Mouse (Mus musculus) forebrain, postnatal 0 days (tissue): ENCODE results near the gene Xpot. TPM values are rescaled to one million over a fixed set of nuclear protein-coding genes. Genes with fewer than 3 reads are reported as not detected.
A peak's percentile ranks its signal among the peaks of the same experiment; 100 is the strongest.

ENCODE experiments used
- ATAC-seq: fragments of 200-750 bp; cut with Nextera tagmentation; 2 replicates; pipeline ENCODE4 v1.8.0; 2017; ENCODE audit warnings: mild to moderate bottlenecking, moderate library complexity
- DNase-seq: peaks from one replicate; pipeline ENCODE4 v3.0.0-alpha.2; 2015
- H3K27ac ChIP-seq: fragments of 300-500 bp; sonication (generic); 2 replicates; pipeline ENCODE4 v1.5.1; 2014; ENCODE audit warnings: low read depth, mild to moderate bottlenecking, antibody characterized with exemption, low read length, moderate library complexity, mixed read lengths
- H3K27me3 ChIP-seq: fragments of 300-500 bp; sonication (generic); 2 replicates; pipeline ENCODE4 v1.6.1; 2014; ENCODE audit warnings: mild to moderate bottlenecking, low read length, mixed read lengths; ENCODE audit not compliant: insufficient read depth
- H3K36me3 ChIP-seq: fragments of 300-500 bp; sonication (generic); 2 replicates; pipeline ENCODE4 v1.6.1; 2014; ENCODE audit warnings: mild to moderate bottlenecking, moderate library complexity; ENCODE audit not compliant: insufficient read depth
- H3K4me1 ChIP-seq: fragments of 300-500 bp; sonication (generic); 2 replicates; pipeline ENCODE4 v1.6.1; 2014; ENCODE audit warnings: antibody characterized with exemption; ENCODE audit not compliant: insufficient read depth
- H3K4me2 ChIP-seq: fragments of 300-500 bp; sonication (generic); 2 replicates; pipeline ENCODE4 v1.6.1; 2014; ENCODE audit warnings: low read depth, mild to moderate bottlenecking, moderate library complexity
- H3K4me3 ChIP-seq: fragments of 300-500 bp; sonication (generic); 2 replicates; pipeline ENCODE4 v1.5.1; 2014; ENCODE audit warnings: low read depth, low read length, mixed read lengths
- H3K9ac ChIP-seq: fragments of 300-500 bp; sonication (generic); 2 replicates; pipeline ENCODE4 v1.6.1; 2014; ENCODE audit warnings: mild to moderate bottlenecking
- H3K9me3 ChIP-seq: fragments of 300-500 bp; sonication (generic); 2 replicates; pipeline ENCODE4 v1.6.1; 2016; ENCODE audit warnings: low read length
- CTCF ChIP-seq: sonication (generic); IDR thresholded peaks from 2 replicates; pipeline ENCODE4 v1.5.1; 2016; ENCODE audit warnings: antibody characterized with exemption, control low read depth, low read depth
- WGBS: fragments of 180-500 bp; shearing (Covaris S2); extraction: QIAGEN DNeasy Blood & Tissue Kit; methylation state at CpG from one replicate; pipeline ENCODE4 v1.1.7; 2014; 5-methylcytosine and 5-hydroxymethylcytosine counted together
- polyA plus RNA-seq: library from polyadenylated mRNA; unstranded; fragments of >200 nt; fragmentation: Nextera tagmentation; extraction: Ambion mirVana; gene quantifications from 2 replicates; pipeline ENCODE4 v1.2.1, GENCODE M21; 2015
- total RNA-seq: library from RNA; depleted of rRNA; stranded (reverse); fragments of >200 nt; gene quantifications from 2 replicates; pipeline ENCODE4 v1.2.3, GENCODE M21; 2014

Gene Xpot
- total and polyA plus RNA-seq, 2 experiments from 2014 or later = 28.1 to 92.7 TPM

DNA sequence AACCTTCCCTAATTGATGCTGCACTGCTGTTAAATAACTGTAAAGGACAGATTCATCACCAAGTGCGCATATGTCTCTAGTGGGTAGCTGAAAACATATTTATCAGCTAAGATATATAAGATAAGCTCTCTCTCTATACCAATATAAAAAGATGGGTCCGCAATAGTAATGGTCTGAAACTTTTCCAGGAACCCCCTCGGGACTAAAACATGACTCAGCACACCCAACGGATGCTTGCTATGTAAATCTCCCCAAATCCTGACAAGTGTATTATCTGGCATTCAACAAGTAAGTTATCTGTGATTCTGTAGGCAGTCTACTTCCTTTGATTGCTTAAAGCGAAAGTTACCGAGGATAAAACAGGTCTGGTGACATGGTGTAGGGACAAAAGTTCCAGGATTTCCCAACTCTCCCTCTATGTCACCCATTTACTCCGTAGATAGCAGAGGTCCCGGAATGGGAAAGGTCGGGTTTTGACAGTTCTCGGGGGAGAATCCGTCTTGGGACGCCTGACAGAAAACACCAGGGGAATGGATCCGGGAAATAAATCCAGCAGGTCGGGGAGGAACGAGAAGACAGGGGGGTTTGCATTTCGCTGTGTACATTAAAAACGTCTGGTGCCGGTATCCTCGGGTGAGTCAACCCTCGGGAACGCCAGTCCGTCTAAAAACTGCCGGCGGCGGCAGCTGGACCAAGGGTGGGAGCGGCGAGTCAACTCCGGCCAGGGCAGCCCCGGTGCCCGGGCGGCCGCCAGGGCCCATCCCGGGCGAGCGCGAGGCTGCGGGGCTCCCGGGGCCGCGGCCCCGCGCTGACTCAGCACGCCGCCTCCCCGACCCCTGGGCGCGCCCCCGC lies 40.1 kb downstream of the Xpot start:
- DNase-seq = peak; percentile 35
- Histone ChIP-seq H3K27me3 (no peaks in the 10 kb centered on the region), H3K4me2 (peak overlapping the region; percentile 63), H3K9ac (peak overlapping the region; percentile 75), H3K36me3 (peaks cover 25% of the 10 kb centered on the region), H3K27ac (peak overlapping the region; percentile 69), H3K4me1 (0 out of 2 replicates have a peak, but pooled peaks cover 2% of the 10 kb centered on the region), H3K9me3 (no peaks in the 10 kb centered on the region), H3K4me3 (peak overlapping the region; percentile 91)
- TF ChIP-seq CTCF = no peak
- peak; percentile 68 for ATAC-seq
- 5% methylated on average over 30 of the region's 48 CpGs for WGBS

- H3K9me3 ChIP-seq = no peaks in the 10 kb centered on the region
- 87% methylated on average over 20 of the region's 20 CpGs for WGBS
- H3K36me3 ChIP-seq = peaks cover 25% of the 10 kb centered on the region
- ATAC-seq (no peak), DNase-seq (no peak)
- peak overlapping the region; percentile 63 for H3K4me2 ChIP-seq
- peak overlapping the region; percentile 91; the same call in 1 of the 2 replicates for H3K4me3 ChIP-seq
- no peak overlapping the region for H3K9ac ChIP-seq
- H3K27me3 ChIP-seq = no peaks in the 10 kb centered on the region
- 0 out of 2 replicates have a peak, but pooled peaks cover 2% of the 10 kb centered on the region for H3K4me1 ChIP-seq
- no peak for TF ChIP-seq CTCF
- H3K27ac ChIP-seq = no peak overlapping the region
These were observed 40.9 kb downstream of the Xpot start for GRCm38 (mm10) chr10:121585056-121585790.

GRCm38 (mm10) chr10:121584033-121584432 lies 42.1 kb downstream of the Xpot start:
- DNase-seq = no peak
- H3K4me1 ChIP-seq = 0 out of 2 replicates have a peak, but pooled peaks cover 2% of the 10 kb centered on the region
- H3K9me3 ChIP-seq = no peaks in the 10 kb centered on the region
- H3K36me3 ChIP-seq = peaks cover 25% of the 10 kb centered on the region
- no peak for ATAC-seq
- H3K4me3 ChIP-seq = no peak overlapping the region
- no peaks in the 10 kb centered on the region for H3K27me3 ChIP-seq
- TF ChIP-seq CTCF = no peak
- WGBS = 94% methylated on average over 10 of the region's 10 CpGs
- no peak overlapping the region for H3K4me2 ChIP-seq
- H3K27ac ChIP-seq = no peak overlapping the region
- no peak overlapping the region for H3K9ac ChIP-seq

DNA sequence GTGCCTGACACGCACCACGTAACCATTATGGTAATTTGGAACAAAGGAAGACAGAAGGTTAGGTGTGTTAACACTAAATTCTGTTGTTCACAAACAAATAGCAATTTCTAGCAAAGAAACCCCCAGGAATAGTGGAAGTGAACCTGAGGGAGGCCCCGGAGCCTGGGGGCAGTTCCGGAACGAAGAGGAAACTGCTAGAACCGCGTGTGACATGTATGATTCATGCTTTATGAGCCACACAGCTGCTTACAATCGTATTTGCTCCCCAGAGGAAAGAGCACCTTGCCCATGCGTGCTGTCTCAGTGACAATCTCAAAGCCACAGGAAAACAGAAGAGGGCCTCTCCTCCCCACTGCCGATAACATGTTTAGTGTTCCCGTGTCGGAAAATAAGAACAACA lies 43.1 kb downstream of the Xpot start:
- Histone ChIP-seq H3K36me3 (peaks cover 26% of the 10 kb centered on the region), H3K9ac (no peak overlapping the region), H3K4me1 (0 out of 2 replicates have a peak, but pooled peaks cover 2% of the 10 kb centered on the region), H3K27me3 (no peaks in the 10 kb centered on the region), H3K4me2 (no peak overlapping the region), H3K27ac (no peak overlapping the region), H3K4me3 (no peak overlapping the region), H3K9me3 (no peaks in the 10 kb centered on the region)
- ATAC-seq = no peak
- DNase-seq = no peak
- TF ChIP-seq CTCF = no peak
- WGBS = 93% methylated on average over 12 of the region's 12 CpGs

GRCm38 (mm10) chr10:121582287-121582686 lies 43.8 kb downstream of the Xpot start:
- no peaks in the 10 kb centered on the region for H3K27me3 ChIP-seq
- H3K9me3 ChIP-seq = no peaks in the 10 kb centered on the region
- DNase-seq (no peak), ATAC-seq (no peak)
- H3K4me3 ChIP-seq = no peak overlapping the region
- H3K4me1 ChIP-seq = 0 out of 2 replicates have a peak, but pooled peaks cover 2% of the 10 kb centered on the region
- H3K9ac ChIP-seq = no peak overlapping the region
- no peak for TF ChIP-seq CTCF
- H3K36me3 ChIP-seq = peaks cover 29% of the 10 kb centered on the region
- H3K27ac ChIP-seq = no peak overlapping the region
- WGBS = 97% methylated on average over 8 of the region's 8 CpGs
- H3K4me2 ChIP-seq = no peak overlapping the region

DNA sequence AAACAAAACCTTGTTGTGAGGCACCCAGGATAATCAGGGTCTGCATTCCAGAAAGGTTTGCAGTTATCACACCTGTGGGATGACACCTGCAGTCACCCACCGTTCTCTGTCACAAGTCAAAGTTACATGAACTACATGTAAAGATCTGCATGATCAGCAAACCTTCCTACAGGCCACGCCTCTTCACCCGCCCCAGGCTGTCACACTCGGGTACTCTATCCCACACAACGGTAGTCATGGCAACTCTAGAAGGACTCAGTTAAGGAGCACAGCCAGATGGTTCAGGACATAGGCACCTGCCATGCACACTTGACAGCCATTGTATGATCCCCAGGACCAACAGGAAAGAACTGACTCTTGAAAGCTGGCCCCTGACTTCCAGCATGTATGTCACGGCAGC lies 44.7 kb downstream of the Xpot start:
- TF ChIP-seq CTCF = no peak
- 76% methylated on average over 6 of the region's 6 CpGs for WGBS
- Histone ChIP-seq H3K27ac (no peak overlapping the region), H3K27me3 (no peaks in the 10 kb centered on the region), H3K9ac (no peak overlapping the region), H3K9me3 (no peaks in the 10 kb centered on the region), H3K36me3 (peaks cover 29% of the 10 kb centered on the region), H3K4me1 (0 out of 2 replicates have a peak, but pooled peaks cover 2% of the 10 kb centered on the region), H3K4me3 (no peak overlapping the region), H3K4me2 (no peak overlapping the region)
- ATAC-seq = no peak
- DNase-seq = no peak

DNA sequence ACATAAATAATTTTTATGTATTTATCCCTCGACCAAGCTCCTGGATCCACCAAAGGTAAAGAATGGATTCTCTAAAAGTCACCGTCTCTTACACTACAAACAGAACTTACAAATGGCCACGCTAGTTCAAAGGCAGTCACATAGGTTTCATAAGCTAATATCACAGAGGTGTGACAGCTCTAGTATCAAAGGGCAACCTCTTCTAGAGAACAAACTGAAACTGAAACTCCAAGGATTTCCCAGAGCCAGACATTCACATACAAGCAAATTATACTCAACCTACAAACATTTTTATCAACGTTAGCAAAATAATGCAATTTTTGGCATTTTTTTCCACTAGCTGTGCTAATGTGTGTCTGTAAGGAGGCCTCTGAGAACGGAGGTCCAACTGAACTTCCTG lies 45.8 kb downstream of the Xpot start:
- DNase-seq (no peak), ATAC-seq (no peak)
- Histone ChIP-seq H3K9ac (no peak overlapping the region), H3K9me3 (no peaks in the 10 kb centered on the region), H3K27me3 (no peaks in the 10 kb centered on the region), H3K4me1 (0 out of 2 replicates have a peak, but pooled peaks cover 2% of the 10 kb centered on the region), H3K27ac (no peak overlapping the region), H3K4me3 (no peak overlapping the region), H3K4me2 (no peak overlapping the region), H3K36me3 (peaks cover 32% of the 10 kb centered on the region)
- no peak for TF ChIP-seq CTCF
- 98% methylated on average over 5 of the region's 5 CpGs for WGBS
